Mouse (Mus musculus) c-Kit-negative CD71-positive TER-119-positive erythroid progenitor cells, embryonic 14.5 days (primary cell): Measurements from ENCODE around the gene Gm21411.
"Not testable (repeated sequence)": the region's sequence is repeated elsewhere in the genome, so short reads cannot be mapped to it uniquely, and the experiment has no call there.

Source experiments
- DNase-seq: peaks from one replicate; pipeline ENCODE4 v3.0.0-alpha.2; 2013; ENCODE audit warnings: low read depth, low spot score

Gene Gm21411

DNA sequence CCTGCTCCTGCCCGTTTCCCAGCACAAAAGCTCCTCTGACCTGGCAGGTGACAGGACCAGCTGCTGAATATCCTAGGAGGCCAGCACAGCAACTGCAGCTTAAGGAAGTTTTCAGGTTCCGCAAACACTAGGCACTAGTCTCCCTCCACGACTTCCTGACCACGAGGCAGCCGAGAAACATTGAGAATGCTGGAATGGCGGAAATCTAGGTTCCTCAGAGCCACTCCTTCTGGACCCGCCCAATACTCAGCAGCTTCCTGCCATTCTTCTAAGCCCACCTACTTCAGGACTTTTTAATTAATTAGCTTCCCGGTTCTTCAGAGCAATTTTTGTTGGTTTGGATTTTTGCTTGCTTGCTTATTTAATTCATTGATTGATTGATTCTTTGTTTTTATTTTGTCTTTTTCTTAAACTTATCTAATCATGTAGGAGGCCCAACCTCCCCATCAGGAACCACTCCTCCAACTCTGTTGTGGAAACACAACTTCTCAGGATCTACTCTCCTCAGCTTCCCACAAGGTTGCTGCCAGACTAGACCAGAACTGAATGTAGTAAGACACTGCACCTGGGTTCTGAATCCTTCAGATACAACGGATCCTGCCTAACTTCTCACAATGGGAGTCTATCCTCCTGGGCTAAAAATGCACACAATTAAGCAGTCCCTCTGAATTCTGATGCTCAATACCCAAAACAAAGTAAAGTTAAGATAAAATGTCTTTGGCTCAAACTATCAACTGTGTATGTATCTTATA, at the start of gene Gm21411:
TSS of gene Gm21411 (minus strand) at position 205 of the 752 bp plus-strand sequence.
- DNase-seq, result not testable (repeated sequence)

GRCm38 (mm10) chr4:146941691-146942090, 32.3 kb upstream of the Gm21411 start:
- DNase-seq, result not testable (repeated sequence)

GRCm38 (mm10) chr4:146932311-146933082, 23.1 kb upstream of the Gm21411 start:
- DNase-seq, result no peak

- DNase-seq, result no peak
These were observed 5.8 kb upstream of the Gm21411 start for GRCm38 (mm10) chr4:146915196-146915595.

- not testable (repeated sequence) for DNase-seq
These were observed 1.3 kb downstream of the Gm21411 start for GRCm38 (mm10) chr4:146908131-146908530.

- DNase-seq, result not testable (repeated sequence)
These were observed 4.6 kb downstream of the Gm21411 start for GRCm38 (mm10) chr4:146904782-146905181.

- DNase-seq, result not testable (repeated sequence)
These were observed 6.3 kb downstream of the Gm21411 start for GRCm38 (mm10) chr4:146903126-146903525.
